ENCODE assay signal across 16 mouse cellular contexts in the genomic region with DNA sequence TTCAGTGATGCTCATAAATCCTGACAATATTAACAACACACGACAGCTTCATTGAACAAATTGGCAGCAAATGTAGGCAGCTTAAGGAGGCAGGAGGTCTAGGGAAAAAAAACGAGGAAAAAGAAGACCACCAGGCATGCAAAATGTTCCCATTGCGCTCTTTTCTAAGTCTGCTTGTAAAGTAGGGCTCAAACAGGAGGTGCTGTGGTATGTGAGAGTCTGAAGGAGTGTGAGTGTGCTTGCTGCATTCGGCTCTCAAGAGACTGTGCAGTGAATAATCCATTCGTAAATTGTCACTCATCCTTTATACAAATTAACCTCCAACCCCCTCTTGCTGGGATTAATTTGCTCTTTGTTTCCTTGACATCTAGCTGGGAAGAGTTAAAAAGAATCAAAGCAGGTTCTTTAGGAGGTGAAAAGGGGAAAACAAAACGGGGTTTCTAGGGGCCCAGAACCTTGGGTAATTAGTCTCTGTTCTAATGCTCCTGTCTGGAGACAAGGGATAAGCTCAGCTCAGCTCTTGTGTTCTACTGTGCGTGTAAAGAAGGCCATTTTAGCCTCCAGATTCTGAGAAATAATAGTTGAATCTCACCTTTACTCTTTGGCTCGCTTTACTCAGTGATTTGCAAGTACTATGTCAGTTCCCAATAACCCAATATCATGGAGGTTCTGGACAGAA.
DNase-seq lines count a peak whose midpoint lies in the region; ATAC-seq lines count a peak whose summit lies in the region.
"Had no signal": no experiment of that assay in that cellular context is flagged by ENCODE, and none has a peak within 500 bp of the region (broad histone marks: within the 10 kb centered on the region; RNA-seq: fewer than 3 reads in every experiment).

No protein-coding gene starts in this region.

- H3K4me2 ChIP-seq in neural tube, embryonic 12.5 days (replicated peaks), result no peak overlapping the region
- no peak overlapping the region for H3K4me2 ChIP-seq in neural tube, embryonic 15.5 days
- H3K4me2 ChIP-seq: limb, embryonic 13.5 days; liver, embryonic 15.5 days had no signal

- WGBS in neural tube, embryonic 12.5 days, result 25% methylated on average over 8 of the region's 8 CpGs
- WGBS in neural tube, embryonic 15.5 days, result 17% methylated on average over 8 of the region's 8 CpGs

- no peak overlapping the region for H3K9ac ChIP-seq in neural tube, embryonic 12.5 days
- no peak overlapping the region for H3K9ac ChIP-seq in neural tube, embryonic 15.5 days (replicated peaks)
- H3K9ac ChIP-seq: limb, embryonic 13.5 days; liver, embryonic 15.5 days had no signal

- H3K27me3 ChIP-seq in neural tube, embryonic 12.5 days (replicated peaks), result no peaks in the 10 kb centered on the region
- no peaks in the 10 kb centered on the region for H3K27me3 ChIP-seq in neural tube, embryonic 15.5 days (replicated peaks)
- H3K27me3 ChIP-seq: limb, embryonic 13.5 days; liver, embryonic 15.5 days had no signal

- no peak for DNase-seq in frontal cortex, adult 2 months (ENCODE audit: extremely low spot score in 1 of 2, low spot score in 1 of 2)
- peak; percentile 10 for DNase-seq in forelimb bud, embryonic 11.5 days (ENCODE audit: low read depth, low spot score)
- peak; percentile 42 for DNase-seq in retina, embryonic 14.5 days (ENCODE audit: low spot score)
- DNase-seq in layer of hippocampus, adult 18-20 months (ENCODE audit: low spot score in 2 of 2), result no peak
- DNase-seq: cerebellum, adult 11 months; cerebellum, postnatal 36 days; kidney, adult 8-10 months; thymus, adult 2 months had no signal

- peak; percentile 64 for ATAC-seq in frontal cortex, adult (ENCODE audit: low TSS enrichment)
- ATAC-seq in neural tube, embryonic 12.5 days (ENCODE audit: low FRiP score, low read depth), result 0 out of 2 replicates have a peak, but pooled peaks have one; percentile 35
- no peak for ATAC-seq in neural tube, embryonic 15.5 days (ENCODE audit: low FRiP score)
- ATAC-seq in inflammation-experienced regulatory T-cells, adult 6 months, result no peak
- ATAC-seq: activated CD4-positive, CD25-positive, alpha-beta regulatory T cell, adult 4 months had no signal

- no peak overlapping the region for H3K4me3 ChIP-seq in neural tube, embryonic 12.5 days
- no peak overlapping the region for H3K4me3 ChIP-seq in neural tube, embryonic 15.5 days (replicated peaks)
- H3K4me3 ChIP-seq: limb, embryonic 13.5 days; liver, embryonic 15.5 days had no signal

- no peaks in the 10 kb centered on the region for H3K36me3 ChIP-seq in neural tube, embryonic 12.5 days
- H3K36me3 ChIP-seq in neural tube, embryonic 15.5 days, result no peaks in the 10 kb centered on the region
- H3K36me3 ChIP-seq: limb, embryonic 13.5 days; liver, embryonic 15.5 days had no signal

- H3K27ac ChIP-seq in neural tube, embryonic 12.5 days, result no peak overlapping the region; the same call in 1 of the 2 replicates
- no peak overlapping the region for H3K27ac ChIP-seq in neural tube, embryonic 15.5 days (replicated peaks)
- H3K27ac ChIP-seq: limb, embryonic 13.5 days; liver, embryonic 15.5 days; macrophage had no signal

- no peaks in the 10 kb centered on the region for H3K9me3 ChIP-seq in neural tube, embryonic 12.5 days
- no peaks in the 10 kb centered on the region for H3K9me3 ChIP-seq in neural tube, embryonic 15.5 days (replicated peaks)
- H3K9me3 ChIP-seq: limb, embryonic 13.5 days; liver, embryonic 15.5 days had no signal

- no peaks in the 10 kb centered on the region; the same call in 1 of the 2 replicates for H3K4me1 ChIP-seq in neural tube, embryonic 12.5 days
- H3K4me1 ChIP-seq in neural tube, embryonic 15.5 days, result peaks cover 8% of the 10 kb centered on the region
- H3K4me1 ChIP-seq: liver, embryonic 15.5 days had no signal

Comparison
In these comparisons a context has a peak if more than half of its experiments do, and no peak if none do; other contexts are left out.
1. ATAC-seq: peak in frontal cortex, adult (single experiment) and neural tube, embryonic 12.5 days (single experiment); none in neural tube, embryonic 15.5 days (single experiment) and inflammation-experienced regulatory T-cells, adult 6 months (single experiment).
2. DNase-seq: peak in forelimb bud, embryonic 11.5 days (single experiment) and retina, embryonic 14.5 days (single experiment); none in frontal cortex, adult 2 months (0 of 2) and layer of hippocampus, adult 18-20 months (0 of 2).